Mouse (Mus musculus) adrenal gland, postnatal 36 days (tissue): ENCODE results near the gene Nit2. TPM values are rescaled to one million over a fixed set of nuclear protein-coding genes. Genes with fewer than 3 reads are reported as not detected.

ENCODE experiments used
- total RNA-seq, 2 experiments: library from RNA; stranded (reverse); gene quantifications; 2 replicates each; pipeline ENCODE4 v1.2.3; 2021

Nit2 gene
- total RNA-seq, 2 experiments from 2014 or later, result 35.0 to 53.6 TPM

Other genes with a start within 250 kb of the Nit2 start
- not detected for gene Lnp1, start 239.3 kb downstream of the Nit2 start, total RNA-seq
- not detected for gene Tmem45a2, start 96.0 kb downstream of the Nit2 start, total RNA-seq
- 10 to 100 TPM; 56.3 to 59.2 TPM for gene Tomm70a, start 45.6 kb downstream of the Nit2 start, total RNA-seq
- gene Tbc1d23, start 64.2 kb upstream of the Nit2 start, total RNA-seq, result 10 to 100 TPM; 35.0 to 40.0 TPM
- not detected for gene Tmem30c, start 125.5 kb upstream of the Nit2 start, total RNA-seq
- 10 to 100 TPM; 16.9 to 25.5 TPM for gene Filip1l, start 185.8 kb upstream of the Nit2 start, total RNA-seq